Mouse (Mus musculus) urinary bladder, postnatal 4 days (tissue): Measurements from ENCODE around the gene Actb.
"Not testable (repeated sequence)": the region's sequence is repeated elsewhere in the genome, so short reads cannot be mapped to it uniquely, and the experiment has no call there.

ENCODE experiments used
- DNase-seq, 2 experiments: peaks; one replicate each; pipeline ENCODE4 v3.0.0; 2021 to 2022; ENCODE audit warnings: low spot score in 2 of 2

Gene Actb

GRCm38 (mm10) chr5:142901846-142902505, 4.6 kb downstream of the Actb start:
- no peak for DNase-seq

- DNase-seq, result peak in 1 of 2 experiments; percentile 63
Observed at GRCm38 (mm10) chr5:142901355-142901802, 5.2 kb downstream of the Actb start.

GRCm38 (mm10) chr5:142900651-142901050, 5.9 kb downstream of the Actb start:
- DNase-seq, result no peak

DNA sequence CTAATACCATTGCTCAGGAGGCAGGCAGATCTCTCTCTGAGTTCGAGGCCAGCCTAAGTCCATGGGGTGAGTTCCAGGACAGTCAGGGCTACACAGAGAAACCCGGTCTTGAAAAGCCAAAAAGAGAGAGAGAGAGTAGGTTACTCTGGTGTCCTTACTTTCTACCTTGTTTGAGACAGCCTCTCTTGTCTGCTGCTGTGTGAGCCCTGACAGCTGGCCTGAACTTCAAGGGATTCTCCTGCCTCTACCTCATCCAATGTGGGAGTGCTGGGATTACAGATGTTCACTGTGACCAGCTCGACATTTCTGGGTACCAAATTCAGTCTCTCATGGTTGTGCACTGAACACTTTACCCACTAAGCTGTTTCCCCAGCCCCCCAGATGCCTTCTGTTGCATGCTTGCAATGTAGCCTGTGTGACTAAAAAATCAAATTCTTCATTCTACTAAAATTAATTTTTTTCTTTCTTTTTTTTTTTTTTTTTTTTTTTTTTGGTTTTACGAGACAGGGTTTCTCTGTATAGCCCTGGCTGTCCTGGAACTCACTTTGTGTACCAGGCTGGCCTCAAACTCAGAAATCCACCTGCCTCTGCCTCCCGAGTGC, 6.5 kb downstream of the Actb start:
- DNase-seq, result no peak

GRCm38 (mm10) chr5:142899057-142899601, 7.4 kb downstream of the Actb start:
- DNase-seq, result no peak

- DNase-seq, result no peak
Observed at GRCm38 (mm10) chr5:142898316-142898715, 8.2 kb downstream of the Actb start.

DNA sequence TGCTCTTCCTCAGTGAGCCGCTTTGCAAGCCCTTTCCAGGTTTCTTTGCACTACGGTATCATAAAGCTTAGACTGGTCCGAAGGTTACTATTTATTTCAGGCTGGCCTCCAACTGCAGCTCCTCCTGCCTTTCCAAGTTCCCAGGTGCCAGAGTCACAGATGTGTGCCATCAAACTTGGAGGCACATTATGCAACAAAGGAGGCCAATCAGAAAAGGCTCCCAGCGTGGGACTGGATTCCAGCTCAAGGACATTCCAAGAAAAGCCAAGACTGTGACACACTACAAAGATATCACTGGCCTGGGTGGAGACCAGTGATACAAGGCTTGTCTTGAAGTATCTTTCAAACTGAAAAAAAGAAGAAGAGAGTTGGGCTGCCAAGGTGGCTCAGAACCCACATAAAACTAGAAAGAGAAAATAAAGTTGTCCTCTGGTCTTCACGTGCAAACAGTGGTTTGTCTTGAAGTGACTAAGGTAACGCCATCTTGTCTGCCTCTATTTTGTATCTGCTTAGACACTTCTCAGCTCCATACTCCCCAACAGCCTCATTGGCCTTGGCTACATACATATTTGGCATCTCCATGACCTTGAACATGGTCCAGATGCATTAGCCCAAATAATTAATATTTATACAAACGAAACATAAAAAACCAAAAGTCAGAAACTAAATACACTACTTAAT, 8.8 kb downstream of the Actb start:
- DNase-seq, result no peak

GRCm38 (mm10) chr5:142896713-142897112, 9.8 kb downstream of the Actb start:
- no peak for DNase-seq

- no peak for DNase-seq
Observed at GRCm38 (mm10) chr5:142896192-142896591, 10.4 kb downstream of the Actb start.

- DNase-seq, result peak; percentile 85 to 89
Observed at GRCm38 (mm10) chr5:142894918-142895613, 11.5 kb downstream of the Actb start, which contains the start of gene Fbxl18. Gene Fbxl18 (minus strand): TSS chr5:142895421.

GRCm38 (mm10) chr5:142891396-142891795, 15.2 kb downstream of the Actb start:
- no peak for DNase-seq

DNA sequence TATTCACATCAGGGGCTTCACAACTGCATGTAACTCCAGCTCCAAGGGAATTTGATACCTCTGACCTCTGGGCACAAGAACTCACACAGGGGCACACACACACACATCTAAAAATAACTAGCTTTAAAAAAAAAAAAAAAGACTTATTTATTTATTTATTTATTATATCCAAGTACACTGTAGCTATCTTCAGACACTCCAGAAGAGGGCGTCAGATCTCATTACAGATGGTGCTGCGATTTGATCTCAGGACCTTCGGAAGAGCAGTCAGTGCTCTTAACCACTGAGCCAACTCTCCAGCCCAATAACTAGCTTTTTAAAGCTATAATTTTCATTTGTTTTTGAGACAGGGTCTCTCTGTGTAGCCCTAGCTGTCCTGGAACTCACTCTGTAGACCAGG, 19.0 kb downstream of the Actb start:
- DNase-seq, result not testable (repeated sequence)

- no peak for DNase-seq
Observed at GRCm38 (mm10) chr5:142886761-142887160, 19.8 kb downstream of the Actb start.

- DNase-seq, result no peak
Observed at GRCm38 (mm10) chr5:142886181-142886580, 20.4 kb downstream of the Actb start.

DNA sequence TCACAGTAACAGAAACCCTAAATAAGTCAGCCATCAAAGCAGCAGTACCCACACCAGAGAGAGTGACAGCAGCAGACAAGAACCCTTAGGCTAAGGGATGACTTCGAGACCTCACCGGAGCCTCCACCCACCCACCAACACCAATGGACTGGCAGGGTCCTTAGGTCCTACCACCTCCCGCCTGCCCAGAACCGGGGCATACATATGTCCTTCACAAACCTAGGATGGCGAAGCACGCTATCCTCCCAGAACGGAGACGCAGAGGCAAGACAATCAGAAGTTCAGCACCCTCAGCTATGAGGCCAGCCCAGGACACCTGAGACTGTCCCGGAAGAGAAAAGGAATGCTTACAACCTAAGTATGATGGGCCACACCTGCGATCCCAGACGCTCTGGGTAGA, 24.1 kb downstream of the Actb start:
- no peak for DNase-seq

DNA sequence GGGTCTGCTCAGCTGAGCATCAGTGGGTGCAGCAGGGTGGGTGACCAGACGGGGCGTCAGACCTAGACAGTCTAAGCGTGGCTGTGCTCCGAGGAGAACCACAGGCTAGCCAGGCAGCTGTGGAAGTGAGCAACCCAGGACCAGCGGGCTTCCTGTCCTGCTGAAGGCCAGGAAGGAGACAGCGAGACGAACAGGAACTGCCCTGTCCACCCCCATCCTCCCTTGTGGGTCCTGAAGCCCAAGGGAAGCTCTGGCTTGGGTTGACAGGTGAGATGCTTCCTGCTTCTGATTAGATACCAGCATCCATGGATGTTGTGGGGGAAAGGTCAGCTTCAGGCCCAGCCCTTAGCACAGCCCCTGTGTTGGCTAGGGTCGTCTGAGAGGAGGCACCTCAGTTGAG, 24.6 kb downstream of the Actb start:
- DNase-seq, result no peak

GRCm38 (mm10) chr5:142880806-142881516, 25.6 kb downstream of the Actb start:
- DNase-seq, result no peak

GRCm38 (mm10) chr5:142880246-142880645, 26.3 kb downstream of the Actb start:
- no peak for DNase-seq

- peak; percentile 67 to 80 for DNase-seq
Observed at GRCm38 (mm10) chr5:142879318-142880175, 27.0 kb downstream of the Actb start.

DNA sequence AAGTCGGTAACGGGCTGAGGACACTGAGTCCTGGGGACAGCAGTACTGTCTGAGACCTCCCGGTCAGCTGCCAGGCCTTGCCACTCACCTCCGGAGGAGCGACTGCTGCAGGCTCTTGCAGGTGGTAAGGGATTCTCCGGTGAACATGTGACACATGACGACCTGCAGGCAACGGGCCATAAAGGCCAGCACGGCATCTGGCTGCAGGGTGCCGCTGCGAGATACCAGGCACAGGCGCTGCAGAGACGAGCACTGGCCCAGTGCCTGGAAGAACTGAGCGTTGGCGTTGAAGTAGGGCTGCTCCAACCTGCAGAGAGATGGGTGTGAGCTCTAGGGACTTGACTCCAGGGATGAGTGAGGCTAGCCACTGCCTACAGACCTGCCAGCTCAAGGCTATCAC, 28.0 kb downstream of the Actb start:
- no peak for DNase-seq
